Mouse (Mus musculus): Measurements from ENCODE around the gene Smco3.
"Not testable (repeated sequence)": the region's sequence is repeated elsewhere in the genome, so short reads cannot be mapped to it uniquely, and the experiment has no call there.

Smco3 gene

DNA sequence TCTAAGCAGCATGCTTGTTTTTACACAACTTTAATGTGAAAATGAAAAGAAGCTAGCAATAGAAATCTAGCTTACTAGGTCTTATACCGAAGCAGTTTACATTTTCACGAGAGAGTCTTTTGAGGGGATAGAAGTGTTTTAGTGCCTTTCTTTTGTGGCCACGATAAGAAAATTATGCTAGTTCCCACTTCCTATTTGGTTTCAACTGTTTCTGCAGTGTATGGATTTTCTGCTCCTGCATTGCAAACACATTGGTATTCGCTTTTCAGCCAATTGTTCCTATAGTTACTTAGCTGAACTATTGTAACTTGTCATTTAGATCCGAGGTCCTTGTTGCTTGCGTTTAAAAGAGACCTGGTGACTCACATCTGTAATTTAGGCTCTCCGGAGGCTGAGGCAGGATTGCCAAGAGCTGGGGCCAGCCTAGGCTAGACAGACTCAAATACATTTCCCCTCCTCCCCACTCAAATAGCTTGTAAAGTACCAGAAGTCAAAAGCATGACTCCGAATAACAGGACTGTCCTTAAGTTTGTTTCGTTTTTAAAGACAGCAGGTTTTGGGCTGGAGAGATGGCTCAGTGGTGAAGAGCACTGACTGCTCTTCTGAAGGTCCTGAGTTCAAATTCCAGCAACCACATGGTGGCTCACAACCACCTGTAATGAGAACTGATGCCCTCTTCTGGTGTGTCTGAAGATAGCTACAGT, 30.4 kb downstream of the Smco3 start:
- no peak for DNase-seq (ENCODE audit: low spot score)

DNA sequence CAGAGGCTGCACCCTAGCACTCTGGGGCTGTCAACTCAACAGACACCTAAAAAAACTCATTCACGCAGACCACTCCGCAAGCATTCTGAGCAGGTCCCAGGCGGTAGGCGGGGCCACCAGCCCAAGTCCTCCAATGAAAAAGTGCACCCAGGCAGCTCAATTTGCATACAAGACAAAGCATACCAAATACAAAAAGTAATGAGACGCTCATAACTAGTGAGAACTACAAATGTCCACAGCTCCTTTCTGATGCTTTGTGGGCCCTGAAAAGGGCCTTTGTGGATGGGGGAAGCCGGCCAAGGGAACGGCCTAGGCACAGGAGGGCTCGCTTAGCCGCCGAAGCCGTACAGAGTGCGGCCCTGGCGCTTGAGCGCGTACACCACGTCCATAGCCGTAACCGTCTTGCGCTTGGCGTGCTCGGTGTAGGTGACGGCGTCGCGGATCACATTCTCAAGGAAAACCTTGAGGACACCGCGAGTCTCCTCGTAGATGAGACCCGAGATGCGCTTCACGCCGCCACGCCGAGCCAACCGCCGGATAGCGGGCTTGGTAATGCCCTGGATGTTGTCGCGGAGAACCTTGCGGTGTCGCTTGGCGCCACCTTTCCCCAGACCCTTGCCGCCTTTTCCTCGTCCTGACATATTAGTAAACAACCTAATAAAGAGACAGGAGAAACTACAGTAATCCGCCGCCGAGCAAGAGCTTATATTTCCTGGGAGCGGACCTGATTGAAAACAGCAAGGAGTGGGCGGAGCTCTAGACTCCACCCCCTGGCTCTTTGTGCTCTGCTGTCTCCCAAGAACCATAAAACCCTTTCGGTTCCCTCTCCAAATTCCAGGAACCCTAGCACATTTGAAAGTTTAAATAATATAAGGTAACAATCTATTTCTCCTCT, 31.3 kb downstream of the Smco3 start, which contains the start of gene Hist4h4:
TSS of gene Hist4h4 (minus strand) at position 677 of the 895 bp plus-strand sequence.
- peak; percentile 88 for DNase-seq (ENCODE audit: low spot score)

DNA sequence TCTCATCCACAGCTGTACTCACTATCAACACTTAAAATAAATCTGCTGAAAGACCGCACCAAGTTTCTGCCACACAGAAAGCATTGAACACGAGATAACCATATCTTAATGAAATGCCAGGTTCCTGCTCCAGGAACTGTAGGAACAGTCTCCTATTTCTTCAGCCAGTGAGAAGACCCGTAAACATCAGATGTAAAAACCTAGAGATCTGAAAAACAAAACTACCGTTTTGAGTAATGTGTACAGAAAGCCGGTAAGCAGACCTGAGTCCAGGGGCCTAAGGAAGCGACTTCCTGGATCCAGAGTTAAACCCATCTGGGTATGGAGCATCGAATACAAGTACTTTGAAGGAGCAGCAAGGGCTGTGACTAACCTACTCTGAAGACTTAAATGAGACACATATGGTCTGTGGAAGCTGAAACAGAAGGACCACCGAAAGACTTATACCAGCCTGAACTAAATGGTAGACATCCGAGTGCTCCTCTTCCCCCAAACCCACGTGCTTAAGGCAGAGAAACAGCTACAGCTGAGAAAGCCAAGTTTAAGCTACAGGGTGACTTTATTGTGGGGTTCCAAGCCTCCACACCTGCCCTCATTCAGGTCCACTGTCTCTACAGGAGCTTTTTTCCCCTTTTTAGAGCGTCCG, 32.0 kb downstream of the Smco3 start:
- DNase-seq (ENCODE audit: low spot score): no peak

DNA sequence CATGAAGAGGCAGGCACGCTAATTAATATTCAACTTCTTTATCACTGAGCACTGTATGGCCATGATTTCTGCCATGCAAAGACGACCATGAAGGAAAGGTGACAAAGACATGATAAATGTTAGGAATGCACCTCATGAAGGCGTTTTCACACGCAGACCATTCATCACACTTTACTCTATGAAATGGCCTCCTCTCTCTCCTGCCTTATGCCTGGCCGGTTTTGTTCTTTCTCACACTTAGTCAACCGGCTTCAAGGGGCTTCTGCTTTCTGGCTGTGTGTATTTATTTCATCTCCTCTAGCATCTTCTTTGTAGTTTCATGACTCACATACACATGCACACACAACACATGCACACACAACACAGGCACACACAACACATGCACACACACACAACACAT, 34.0 kb downstream of the Smco3 start:
- DNase-seq (ENCODE audit: low spot score): no peak

DNA sequence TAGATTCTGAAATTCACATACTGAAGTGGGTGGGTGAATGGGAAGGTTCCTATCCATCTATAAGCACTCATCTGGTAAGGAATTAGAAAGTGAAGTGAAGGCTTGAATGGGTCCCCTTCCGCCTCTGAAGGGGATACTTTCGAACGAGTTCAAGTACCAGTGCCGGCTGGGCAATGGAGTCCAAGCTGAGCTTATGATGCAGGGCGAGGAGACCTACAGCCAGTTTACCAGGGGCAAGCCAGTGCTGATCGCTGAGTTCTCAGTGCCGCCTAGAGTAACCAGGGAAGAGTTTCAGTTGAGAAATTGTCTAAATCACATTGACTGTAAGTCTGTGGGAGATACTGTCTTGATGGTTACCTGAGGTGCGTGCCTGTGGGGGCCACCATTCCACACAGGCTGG, 34.5 kb downstream of the Smco3 start:
- no peak for DNase-seq (ENCODE audit: low spot score)

DNA sequence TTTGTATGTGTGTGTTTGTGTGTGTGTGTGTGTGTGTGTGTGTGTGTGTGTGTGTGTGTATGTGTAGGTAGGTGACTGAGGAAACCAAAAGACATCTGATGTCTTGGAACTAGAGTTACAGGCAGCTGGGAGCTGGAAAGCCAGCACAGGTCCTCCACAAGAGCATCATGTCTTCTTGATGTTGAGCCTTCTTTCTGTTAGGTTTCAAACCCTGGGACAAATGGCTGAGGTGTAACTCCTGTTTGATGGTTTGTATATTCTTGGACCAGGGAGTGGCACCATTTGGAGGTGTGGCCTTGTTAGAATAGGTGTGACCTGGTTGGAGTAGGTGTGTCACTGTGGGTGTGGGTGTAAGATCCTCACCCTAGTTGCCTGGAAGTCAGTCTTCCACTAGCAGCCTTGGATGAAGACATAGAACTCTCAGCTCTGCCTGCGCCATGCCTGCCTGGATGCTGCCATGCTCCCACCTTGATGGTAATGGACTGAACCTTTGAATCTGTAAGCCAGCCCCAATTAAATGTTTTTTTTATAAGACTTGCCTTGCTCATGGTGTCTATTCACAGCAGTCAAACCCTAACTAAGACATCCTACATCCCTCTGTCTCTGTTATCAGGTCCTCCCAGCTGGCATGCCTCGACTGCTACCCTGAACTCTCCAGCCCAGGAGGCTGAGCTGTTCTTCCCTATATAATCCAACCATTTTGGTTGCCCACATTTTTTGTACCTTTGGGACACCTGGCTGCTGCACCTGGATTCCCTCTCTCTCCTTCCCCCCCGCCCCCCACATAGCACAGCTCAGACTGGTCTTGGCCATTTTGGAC, 37.2 kb downstream of the Smco3 start:
- not testable (repeated sequence) for DNase-seq (ENCODE audit: low spot score)

DNA sequence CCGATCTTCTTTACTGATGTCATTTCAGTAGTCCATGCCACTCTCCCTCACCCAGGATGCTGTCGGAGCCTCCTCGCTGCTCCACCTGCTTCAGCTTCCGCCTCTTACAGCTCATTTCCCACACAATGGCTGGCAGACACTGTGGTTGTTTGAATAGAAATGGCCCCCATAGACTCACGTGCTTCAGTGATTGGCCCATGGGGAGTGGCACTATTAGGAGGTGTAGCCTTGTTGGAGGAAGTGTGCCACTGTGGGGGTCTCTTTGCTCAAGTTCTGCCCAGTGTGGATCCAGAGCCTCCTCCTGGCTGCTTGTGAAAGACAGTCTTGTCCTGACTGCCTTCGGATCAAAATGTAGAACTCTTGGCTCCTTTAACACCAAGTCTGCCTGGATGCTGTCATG, 39.4 kb downstream of the Smco3 start:
- DNase-seq (ENCODE audit: low spot score): no peak

DNA sequence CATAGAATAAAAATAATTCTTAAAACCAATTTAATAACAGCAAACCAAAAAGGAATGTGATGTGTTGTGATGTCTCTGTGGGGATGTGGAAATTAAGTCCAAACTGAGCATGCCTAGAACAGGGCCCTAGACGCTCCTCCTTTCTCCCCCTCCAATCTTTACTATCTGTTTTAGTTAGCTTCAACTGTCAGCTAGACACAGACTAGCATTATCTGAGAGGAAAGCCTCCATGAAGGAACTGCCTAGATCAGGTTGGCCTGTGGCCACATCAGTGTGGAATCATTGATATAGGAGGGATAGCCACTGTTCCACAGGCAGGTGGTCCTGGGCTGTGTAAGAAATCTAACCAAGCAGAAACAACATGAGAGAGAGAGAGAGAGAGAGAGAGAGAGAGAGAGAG, 40.1 kb downstream of the Smco3 start:
- no peak for DNase-seq (ENCODE audit: low spot score)

DNA sequence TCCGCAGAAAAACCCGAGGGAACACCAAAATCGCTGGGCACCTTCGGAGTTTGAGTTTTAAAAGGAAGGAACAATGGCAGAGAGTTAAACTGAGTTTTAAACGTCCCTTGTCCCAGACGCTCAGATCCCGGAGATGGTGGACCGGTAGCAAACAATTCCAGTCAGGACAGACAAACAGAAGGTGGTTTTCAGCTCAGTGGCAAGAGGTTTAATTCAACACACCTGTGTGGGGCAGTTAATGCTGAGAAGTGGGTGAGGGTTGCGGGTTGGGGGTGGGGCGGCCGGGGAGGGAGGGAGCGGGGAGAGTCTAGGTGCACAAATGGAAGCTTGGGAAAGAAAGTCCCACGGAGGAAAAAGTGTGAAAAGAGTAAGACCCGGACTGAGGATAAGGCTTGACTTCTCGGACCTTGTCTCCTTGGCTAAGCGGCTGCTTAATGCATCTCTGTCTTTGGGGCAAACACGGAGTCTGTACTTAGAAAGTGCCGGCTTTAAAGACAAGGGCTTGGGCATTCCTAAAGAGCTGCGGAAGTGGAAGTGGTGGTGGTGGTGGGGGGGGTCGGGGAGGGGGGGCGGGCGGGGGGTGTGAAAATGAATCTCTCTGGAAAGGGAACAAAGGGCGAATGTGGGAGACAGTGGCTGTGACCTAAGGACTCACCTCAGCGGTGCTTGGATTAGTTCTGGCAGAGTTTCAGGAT, 41.3 kb downstream of the Smco3 start:
- no peak for DNase-seq (ENCODE audit: low spot score)

DNA sequence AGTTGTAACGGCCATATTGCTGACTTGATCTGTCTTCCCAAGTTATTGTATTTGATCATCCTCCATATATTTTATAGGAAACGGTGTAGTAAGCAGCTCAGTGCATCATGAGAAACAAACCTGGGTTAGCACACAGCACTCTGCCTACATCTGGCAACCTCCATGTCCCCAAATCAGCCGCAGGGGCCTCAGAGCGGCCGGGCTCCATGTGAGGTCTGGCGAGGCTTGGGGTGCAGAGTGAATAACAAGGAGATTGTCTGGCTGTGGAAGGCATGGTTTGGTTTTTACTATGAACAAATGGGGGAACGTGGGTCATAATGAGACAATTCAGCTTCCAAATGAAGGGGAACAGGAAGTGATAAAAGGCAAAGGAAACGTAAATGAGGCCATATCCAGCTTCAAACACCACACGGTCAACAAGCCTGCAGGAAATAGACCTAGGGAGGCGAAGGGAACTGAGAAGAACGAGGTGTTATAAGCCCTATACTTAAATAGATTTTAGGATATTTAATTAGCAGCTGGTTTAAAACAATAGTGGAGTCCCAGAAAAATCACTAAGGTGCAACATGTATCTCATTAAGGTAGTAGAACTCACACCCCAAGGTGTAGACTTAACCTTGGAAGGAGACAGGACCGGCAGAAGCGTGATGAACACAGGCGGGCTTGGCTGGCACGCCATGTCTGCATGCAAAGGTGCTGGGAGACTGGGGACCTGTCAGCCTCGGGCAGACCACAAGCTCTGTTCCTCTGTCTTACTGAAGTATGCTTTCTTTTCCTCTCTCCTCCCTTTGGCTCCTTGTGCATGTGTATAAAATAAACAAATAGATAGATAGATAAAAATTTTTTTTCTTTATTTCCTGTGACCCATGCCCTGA, 42.1 kb downstream of the Smco3 start:
- peak; percentile 35 for DNase-seq (ENCODE audit: low spot score)

DNA sequence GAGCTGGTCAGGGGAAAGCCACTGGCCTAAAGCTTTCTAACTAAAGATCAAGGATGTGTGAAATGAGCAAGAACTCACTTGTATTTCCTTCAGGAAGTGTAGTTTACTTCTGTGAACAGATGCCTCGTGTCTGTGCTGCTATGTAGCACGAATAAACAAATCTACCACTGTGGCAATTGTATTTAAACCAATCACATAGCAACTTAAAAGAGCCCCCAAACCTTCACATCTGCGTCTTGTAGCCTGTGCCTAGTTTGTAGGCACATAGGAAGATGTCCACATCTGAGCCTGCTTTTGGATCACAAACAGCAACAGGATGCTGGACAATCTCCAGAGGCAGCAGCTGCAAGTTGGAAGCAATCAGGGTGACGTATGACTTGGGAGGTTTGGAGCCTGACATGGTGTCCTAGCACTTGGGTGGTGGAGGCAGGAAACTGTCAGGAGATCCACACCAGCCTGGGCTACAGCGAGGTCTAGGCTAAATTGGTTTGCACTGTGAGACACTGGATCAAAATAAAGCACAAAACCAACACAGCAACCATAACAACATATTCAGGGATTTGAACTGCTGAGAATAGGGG, 45.8 kb downstream of the Smco3 start:
- no peak for DNase-seq (ENCODE audit: low spot score)

DNA sequence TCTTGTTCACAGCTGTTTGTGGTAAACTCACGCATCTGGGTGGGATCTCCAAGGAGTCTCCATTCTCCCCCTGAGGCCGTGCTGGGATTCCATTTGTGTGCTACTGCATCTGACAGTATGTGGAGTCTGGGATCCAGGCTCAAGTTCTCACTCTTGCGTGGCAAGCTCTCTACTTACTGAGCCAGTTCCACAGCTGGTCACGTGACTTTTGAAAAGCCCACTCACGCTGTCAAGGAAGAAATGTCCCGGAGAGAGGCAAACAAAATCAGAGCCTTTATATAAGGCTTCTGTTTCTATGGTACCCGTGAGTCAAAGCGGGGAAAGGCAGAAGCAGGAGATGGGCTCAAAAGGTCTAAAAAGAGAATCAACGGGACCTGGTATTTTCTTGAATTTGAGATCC, 52.5 kb downstream of the Smco3 start:
- DNase-seq (ENCODE audit: low spot score): no peak

DNA sequence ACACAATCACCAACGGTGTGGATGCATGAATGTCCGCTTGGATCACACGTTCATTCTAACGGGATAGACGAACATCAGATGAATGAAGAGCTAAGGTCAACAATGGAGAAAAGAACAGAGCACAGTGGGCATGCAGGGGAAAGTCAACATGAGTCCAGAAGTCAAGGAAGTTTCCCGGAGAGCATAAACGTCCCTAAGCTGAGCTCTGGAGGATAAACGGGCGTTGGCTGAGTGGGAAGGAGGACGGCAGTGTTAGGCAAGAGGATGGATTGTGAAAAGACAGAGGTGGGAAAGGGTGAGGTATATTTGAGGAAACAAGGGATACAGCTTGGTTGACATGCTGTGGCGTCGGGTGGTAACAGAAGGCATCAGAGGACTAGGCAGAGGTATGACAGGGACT, 53.1 kb downstream of the Smco3 start:
- DNase-seq (ENCODE audit: low spot score): no peak

DNA sequence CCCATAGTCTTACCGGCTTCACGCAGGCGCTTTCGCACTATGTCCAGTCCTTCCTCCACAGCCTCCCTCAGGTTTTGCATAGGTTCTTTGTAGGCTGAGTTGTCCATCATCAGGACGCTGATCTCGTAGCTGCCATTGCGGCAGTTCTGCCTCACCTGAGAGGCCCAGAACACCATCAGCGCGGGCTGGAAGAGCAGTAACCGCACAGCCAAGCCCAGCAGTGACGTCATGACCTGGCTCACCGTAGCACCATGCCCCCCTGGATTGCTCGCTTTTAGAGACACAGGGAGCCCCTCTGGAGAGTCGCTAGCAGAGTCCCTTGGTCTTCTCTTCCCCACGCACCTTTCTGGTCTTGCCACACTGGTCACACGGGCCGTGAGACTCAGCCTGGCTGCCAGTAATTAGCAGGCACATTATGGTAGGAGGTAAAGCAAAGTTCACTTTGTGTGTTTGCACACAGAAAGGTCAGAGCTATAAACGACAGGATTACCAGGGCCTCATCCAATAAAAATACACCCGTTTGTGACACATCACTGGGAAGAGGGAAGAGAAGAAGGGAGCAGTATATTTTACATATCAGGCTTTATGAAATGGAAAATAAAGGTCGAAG, 53.8 kb downstream of the Smco3 start, which contains the start of gene Gucy2c:
TSS of gene Gucy2c (minus strand) at position 389 of the 610 bp plus-strand sequence.
- DNase-seq (ENCODE audit: low spot score): no peak

All from T-cell, adult 2 months (primary cell).